Mouse (Mus musculus): Measurements from ENCODE around the gene Zswim4.
"Not testable (repeated sequence)": the region's sequence is repeated elsewhere in the genome, so short reads cannot be mapped to it uniquely, and the experiment has no call there.

Gene Zswim4

GRCm38 (mm10) chr8:84236998-84237473 lies at the start of gene Zswim4:
Gene Zswim4 (minus strand): TSS chr8:84237055.
- in situ Hi-C loops (cut with MboI, MseI): no loop called here

- in situ Hi-C loops (cut with MboI, MseI): not testable (repeated sequence)
These were observed 48.8 kb upstream of the Zswim4 start for GRCm38 (mm10) chr8:84285665-84286064.

DNA sequence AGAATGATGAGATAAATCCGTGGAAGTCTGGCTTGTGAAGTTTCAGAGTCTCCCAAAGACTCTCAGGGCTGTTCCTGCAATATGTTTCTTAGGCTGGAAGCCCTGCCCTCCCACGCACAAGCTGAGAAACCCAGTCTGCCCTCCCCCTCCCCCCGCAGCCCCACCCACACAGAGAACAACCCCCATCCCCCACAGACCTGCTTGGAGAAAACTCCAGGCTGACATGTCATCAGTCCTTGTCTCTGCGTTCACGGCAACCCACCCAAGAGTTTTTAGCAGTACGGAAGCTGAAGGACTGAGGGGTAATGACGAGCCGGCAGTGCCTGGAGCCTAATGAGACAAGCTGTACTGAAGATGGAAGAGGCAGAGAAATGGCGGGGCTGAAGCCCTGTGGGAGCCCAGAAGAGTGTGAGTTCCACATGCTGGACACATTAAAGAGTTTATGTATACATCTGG lies 47.8 kb upstream of the Zswim4 start:
- in situ Hi-C loops (cut with MboI, MseI): no loop called here

DNA sequence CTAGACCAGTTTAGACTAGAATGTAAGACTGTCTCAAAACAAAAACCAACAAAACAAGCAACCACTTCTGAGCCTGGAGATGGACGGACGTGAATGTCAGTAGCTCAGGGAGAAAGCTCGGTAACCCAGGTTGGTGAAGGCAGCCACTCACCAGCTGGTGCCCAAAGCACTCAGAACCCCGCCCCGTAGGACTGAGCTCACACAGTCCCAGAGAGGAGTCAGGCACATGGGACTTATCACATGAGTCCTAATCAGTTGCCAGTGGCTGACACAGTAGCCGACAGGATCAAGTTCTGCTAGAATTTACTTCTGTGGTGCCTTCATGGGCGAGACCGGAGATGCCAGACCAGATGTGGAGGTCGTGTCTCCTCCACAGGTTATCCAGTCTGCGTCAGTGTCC lies 43.9 kb upstream of the Zswim4 start:
- in situ Hi-C loops (cut with MboI, MseI): no loop called here

DNA sequence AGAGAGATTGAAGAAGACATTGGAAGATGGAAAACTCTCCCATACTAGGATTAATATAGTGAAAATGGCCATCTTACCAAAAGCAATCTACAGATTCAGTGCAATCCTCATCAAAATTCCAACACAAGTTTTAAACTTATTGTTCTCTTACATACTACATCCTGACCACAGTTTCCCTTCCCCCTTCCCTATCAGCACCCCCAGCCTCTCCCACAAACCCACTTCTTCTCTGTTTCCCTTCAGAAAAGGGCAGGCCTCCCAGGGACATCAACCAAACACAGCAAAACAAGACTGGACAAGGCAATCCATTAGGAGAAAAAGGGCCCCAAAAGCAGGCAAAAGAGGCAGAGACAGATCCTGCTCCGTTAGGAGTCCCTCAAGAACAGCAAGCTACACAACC lies 39.6 kb upstream of the Zswim4 start:
- in situ Hi-C loops (cut with MboI, MseI): no loop called here

DNA sequence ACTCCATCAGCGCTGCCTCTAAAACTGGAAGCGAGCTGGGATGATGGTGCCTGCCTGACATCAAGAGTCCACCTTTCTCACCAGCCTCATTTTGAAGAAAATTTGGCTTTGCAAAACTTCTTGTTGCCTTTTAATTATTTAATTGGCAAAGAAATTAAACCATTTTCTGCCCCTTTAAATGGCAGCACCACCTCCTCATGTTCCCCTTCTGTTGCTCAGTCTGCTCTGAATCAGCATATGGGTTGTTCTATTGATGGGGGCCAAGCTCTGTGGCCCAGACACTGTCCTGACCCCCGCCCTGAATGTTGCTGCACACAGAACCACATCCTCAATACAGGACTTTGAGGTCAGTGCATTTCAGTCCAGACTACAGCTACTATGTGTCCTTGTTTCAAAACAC lies 37.1 kb upstream of the Zswim4 start:
- in situ Hi-C loops (cut with MboI, MseI): no loop called here

GRCm38 (mm10) chr8:84272302-84272701 lies 35.4 kb upstream of the Zswim4 start:
- in situ Hi-C loops (cut with MboI, MseI): no loop called here

DNA sequence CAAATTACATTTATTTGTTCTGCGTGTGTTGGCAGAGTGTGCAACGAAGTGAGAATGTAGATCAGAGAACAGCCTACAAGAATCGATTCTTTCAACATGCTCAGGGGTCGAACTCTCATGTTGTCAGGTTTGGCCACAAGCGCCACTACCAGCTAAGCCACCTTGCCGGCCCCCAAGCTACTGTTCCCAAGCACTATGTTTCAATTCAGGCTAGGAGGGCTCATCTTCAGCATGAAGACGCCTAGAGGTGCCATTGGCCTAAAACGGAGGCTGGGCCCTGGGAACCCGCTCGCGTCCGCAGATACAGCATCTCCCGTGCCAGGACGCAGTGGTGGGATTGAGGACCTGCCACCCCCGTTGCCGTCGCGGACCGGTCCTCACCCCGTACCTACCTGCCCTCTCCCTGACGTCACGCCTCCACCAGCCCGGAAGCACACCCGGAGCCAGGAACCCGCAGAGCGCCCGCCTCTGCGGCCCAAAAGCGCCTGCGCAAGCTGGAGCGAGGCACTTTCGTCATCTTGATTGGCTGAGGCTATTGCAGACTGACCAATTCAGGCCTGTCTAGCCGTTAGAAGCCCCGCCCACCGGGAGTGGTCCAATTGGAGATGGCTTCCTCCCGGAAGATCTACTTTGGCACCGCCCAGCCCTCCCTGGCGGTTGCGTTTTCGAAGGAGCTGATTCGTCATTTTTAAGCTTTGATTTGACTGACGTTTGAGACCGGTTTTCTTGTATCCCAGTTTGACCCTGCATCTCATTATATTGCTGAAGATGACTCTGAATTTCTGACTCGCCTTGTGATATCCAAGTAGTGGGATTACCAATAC lies 33.3 kb upstream of the Zswim4 start, which contains the start of gene Ccdc130:
TSS of gene Ccdc130 (minus strand) at position 431 of the 824 bp plus-strand sequence.
- in situ Hi-C loops (cut with MboI, MseI): no loop called here

- in situ Hi-C loops (cut with MboI, MseI): no loop called here
These were observed 24.2 kb upstream of the Zswim4 start for GRCm38 (mm10) chr8:84261098-84261497.

- in situ Hi-C loops (cut with MboI, MseI): no loop called here
These were observed 20.2 kb upstream of the Zswim4 start, which contains the start of gene Mri1 for GRCm38 (mm10) chr8:84256822-84257610. Gene Mri1 (minus strand): TSS chr8:84257326.

- in situ Hi-C loops (cut with MboI, MseI): no loop called here
These were observed 19.6 kb upstream of the Zswim4 start for GRCm38 (mm10) chr8:84256458-84256821.

DNA sequence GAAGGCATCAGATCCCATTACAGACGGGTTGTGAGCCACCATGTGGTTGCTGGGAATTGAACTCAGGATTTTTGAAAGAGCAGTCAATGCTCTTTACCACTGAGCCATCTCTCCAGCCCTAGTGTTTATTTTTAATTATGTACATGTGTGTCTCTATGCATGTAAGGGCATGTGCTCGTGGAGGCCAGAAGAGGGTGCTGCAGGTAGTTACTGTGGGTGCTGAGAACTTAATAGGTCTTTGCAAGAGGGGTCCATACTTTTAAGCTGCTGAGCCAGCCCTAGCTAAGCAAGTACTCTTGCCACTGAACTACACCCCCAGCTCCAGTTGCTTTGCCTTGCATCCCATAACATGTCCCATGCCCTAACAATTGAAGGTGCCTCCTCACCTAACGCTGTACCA lies 19.0 kb upstream of the Zswim4 start:
- in situ Hi-C loops (cut with MboI, MseI): no loop called here

DNA sequence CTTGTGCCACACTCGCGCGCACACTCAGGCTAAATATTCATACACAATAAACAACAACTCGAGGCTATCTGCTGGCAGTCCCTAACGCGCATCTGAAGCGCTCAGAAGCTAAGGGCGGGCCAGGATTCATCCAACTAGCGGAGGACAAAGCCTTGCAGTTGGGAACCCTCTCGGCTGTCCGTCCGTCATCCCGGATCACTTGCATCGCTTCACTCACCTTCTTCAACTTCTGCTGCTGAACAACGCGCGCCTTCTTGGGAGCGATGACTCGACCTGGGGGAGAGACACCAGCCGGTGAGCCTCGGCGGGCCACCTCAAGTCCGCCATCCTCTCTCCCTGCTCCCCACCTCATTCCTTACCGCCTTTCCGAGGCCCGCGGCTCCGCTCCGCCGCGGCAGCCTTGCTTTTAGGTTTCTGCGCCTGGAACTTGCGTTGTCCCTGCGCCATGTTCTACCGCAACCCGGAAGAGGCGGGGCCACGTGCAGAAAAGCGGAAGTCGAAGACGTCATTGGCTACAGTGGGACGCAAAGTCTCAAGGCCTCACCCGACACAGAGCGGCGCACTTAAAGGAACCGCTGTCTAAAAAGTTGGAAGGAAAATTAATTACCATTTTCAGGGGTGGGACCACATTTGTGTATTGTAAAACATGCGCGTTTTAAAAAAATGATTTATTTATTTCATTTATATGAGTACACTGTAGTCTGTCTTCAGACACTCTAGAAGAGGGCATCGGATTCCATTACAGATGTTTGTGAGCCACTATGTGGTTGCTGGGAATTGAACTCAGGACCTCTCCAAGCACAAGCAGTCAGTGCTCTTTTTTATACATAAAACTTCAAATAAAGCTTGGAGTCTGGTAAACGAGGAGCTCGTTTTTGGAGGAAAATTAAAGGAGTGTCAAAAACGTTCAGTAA lies 12.7 kb upstream of the Zswim4 start, which contains the start of gene D8Ertd738e:
TSS of gene D8Ertd738e (minus strand) at position 463 of the 914 bp plus-strand sequence.
- in situ Hi-C loops (cut with MboI, MseI): no loop called here

DNA sequence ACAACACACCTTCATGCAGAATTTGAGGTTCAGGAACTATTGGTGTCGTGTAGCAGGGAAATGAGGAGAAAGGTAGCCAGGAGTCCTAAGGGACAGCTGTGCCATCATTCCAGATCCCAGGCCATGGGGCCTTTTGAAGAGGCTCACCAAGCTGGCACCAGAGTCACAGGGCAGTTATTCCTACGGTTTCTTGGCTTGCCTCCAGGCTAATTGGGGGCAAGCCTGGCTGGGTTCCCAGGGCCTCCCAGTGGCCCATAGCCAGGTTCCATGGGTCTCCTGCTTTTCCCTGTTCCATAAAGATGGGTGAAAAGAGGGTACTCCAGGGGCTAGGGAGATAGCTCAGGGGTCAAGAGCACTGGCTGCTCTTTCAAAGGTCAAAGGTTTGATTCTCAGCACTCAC lies 5.0 kb upstream of the Zswim4 start:
- in situ Hi-C loops (cut with MboI, MseI): no loop called here

DNA sequence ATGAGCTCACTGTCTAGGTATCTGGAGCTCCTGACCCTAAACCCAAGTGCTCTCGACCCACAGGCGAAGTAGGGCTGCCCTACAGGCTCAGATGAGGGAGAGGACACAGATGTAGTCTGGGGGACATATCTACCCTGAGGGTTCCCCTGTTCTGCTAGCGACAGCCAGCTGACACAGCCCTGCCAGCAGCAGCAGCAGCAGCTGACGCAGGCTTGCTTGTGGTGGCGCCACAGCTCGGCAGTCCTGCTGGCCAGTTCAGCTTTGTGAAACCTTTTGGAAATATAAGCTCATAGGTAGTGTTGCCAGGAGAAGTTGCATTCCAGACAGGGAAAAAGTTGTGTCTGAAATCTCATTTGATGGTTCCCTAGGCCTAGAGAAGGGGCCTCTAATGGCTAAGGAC lies 4.3 kb upstream of the Zswim4 start:
- in situ Hi-C loops (cut with MboI, MseI): no loop called here

- in situ Hi-C loops (cut with MboI, MseI): no loop called here
These were observed 831 bp upstream of the Zswim4 start for GRCm38 (mm10) chr8:84237542-84238229.

- in situ Hi-C loops (cut with MboI, MseI): no loop called here
These were observed 351 bp downstream of the Zswim4 start for GRCm38 (mm10) chr8:84236410-84236997.

GRCm38 (mm10) chr8:84235746-84236409 lies 977 bp downstream of the Zswim4 start:
- in situ Hi-C loops (cut with MboI, MseI): no loop called here

DNA sequence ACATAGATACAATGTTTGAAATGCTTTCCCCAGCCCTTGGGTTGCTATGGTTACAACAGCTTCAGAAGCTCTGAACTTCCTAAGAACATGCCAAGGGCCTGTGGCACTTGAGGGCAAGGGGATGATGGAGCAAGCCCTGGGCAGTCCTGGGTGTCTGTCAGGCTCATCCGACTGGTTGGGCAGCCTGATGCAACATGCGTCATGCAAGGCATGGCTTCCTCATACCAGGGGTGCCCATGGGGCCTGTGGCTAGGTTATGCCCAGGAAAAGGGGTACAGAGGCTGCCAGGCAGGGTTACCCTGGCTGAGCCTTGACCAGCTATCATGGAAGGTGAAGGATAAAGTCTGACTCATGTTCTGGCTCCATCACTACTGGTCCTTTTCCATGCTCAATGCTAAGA lies 3.8 kb downstream of the Zswim4 start:
- in situ Hi-C loops (cut with MboI, MseI): no loop called here

- in situ Hi-C loops (cut with MboI, MseI): no loop called here
These were observed 6.1 kb downstream of the Zswim4 start for GRCm38 (mm10) chr8:84230735-84231134.
